Mouse (Mus musculus): ENCODE data around the gene Rer1. TPM values are rescaled to one million over a fixed set of nuclear protein-coding genes. Genes with fewer than 3 reads are reported as not detected.
A peak's percentile ranks its signal among the peaks of the same experiment; 100 is the strongest.

Rer1 gene
- polyA plus RNA-seq, 1 experiment, result 125 TPM

GRCm38 (mm10) chr4:155129996-155130395 is 43.8 kb upstream of the Rer1 start:
- peak overlapping the region; percentile 13 for H3ac ChIP-seq (ENCODE audit: control insufficient read depth, insufficient read length, low read depth)
- no peak overlapping the region for H3K4me3 ChIP-seq (ENCODE audit: insufficient read depth, poor library complexity, severe bottlenecking)
- no peaks in the 10 kb centered on the region for H3K79me3 ChIP-seq (ENCODE audit: low read depth)
- TF ChIP-seq FOSL1 (IDR thresholded peaks at IDR 0.05; ENCODE audit: insufficient read depth, low read length, poor library complexity, severe bottlenecking) (peak; percentile 3), MAX (IDR thresholded peaks at IDR 0.05) (peak; percentile 65), USF1 (IDR thresholded peaks at IDR 0.05; ENCODE audit: low read depth) (no peak), CEBPB (IDR thresholded peaks at IDR 0.05; ENCODE audit: low read depth) (peak; percentile 53)
- H3K27me3 ChIP-seq (ENCODE audit: control insufficient read depth, insufficient read depth, insufficient read length), result no peaks in the 10 kb centered on the region
- no peaks in the 10 kb centered on the region for H3K36me3 ChIP-seq (ENCODE audit: control insufficient read depth, insufficient read depth)
- H3K79me2 ChIP-seq (ENCODE audit: control insufficient read depth, insufficient read depth), result no peaks in the 10 kb centered on the region

- H3K4me3 ChIP-seq (ENCODE audit: insufficient read depth, poor library complexity, severe bottlenecking), result no peak overlapping the region
- TF ChIP-seq CTCF (IDR thresholded peaks at IDR 0.05; ENCODE audit: control insufficient read depth, insufficient read depth, insufficient read length) (peak; percentile 33), CEBPB (IDR thresholded peaks at IDR 0.05; ENCODE audit: low read depth) (no peak)
- H3K79me3 ChIP-seq (ENCODE audit: low read depth), result no peaks in the 10 kb centered on the region
- no peaks in the 10 kb centered on the region for H3K27me3 ChIP-seq (ENCODE audit: control insufficient read depth, insufficient read depth, insufficient read length)
- H3K36me3 ChIP-seq (ENCODE audit: control insufficient read depth, insufficient read depth), result no peaks in the 10 kb centered on the region
- H3K79me2 ChIP-seq (ENCODE audit: control insufficient read depth, insufficient read depth), result no peaks in the 10 kb centered on the region
- peak overlapping the region; percentile 13 for H3ac ChIP-seq (ENCODE audit: control insufficient read depth, insufficient read length, low read depth)
These were observed 43.1 kb upstream of the Rer1 start for GRCm38 (mm10) chr4:155129132-155129917.

- Histone ChIP-seq H3K4me3 (ENCODE audit: insufficient read depth, poor library complexity, severe bottlenecking) (no peak overlapping the region), H3ac (ENCODE audit: control insufficient read depth, insufficient read length, low read depth) (no peak overlapping the region), H3K36me3 (ENCODE audit: control insufficient read depth, insufficient read depth) (no peaks in the 10 kb centered on the region), H3K79me3 (ENCODE audit: low read depth) (no peaks in the 10 kb centered on the region), H3K79me2 (ENCODE audit: control insufficient read depth, insufficient read depth) (no peaks in the 10 kb centered on the region), H3K27me3 (ENCODE audit: control insufficient read depth, insufficient read depth, insufficient read length) (no peaks in the 10 kb centered on the region)
- no peak for TF ChIP-seq FOSL1 (IDR thresholded peaks at IDR 0.05; ENCODE audit: insufficient read depth, low read length, poor library complexity, severe bottlenecking)
- no peak for TF ChIP-seq MAX (IDR thresholded peaks at IDR 0.05)
- no peak for TF ChIP-seq MYOD1 (IDR thresholded peaks at IDR 0.05; ENCODE audit: control insufficient read depth, insufficient read length, low read depth)
- no peak for TF ChIP-seq CTCF (IDR thresholded peaks at IDR 0.05; ENCODE audit: control insufficient read depth, insufficient read depth, insufficient read length)
- no peak for TF ChIP-seq MYOG (IDR thresholded peaks at IDR 0.05; ENCODE audit: control insufficient read depth, extremely low read depth, insufficient read length)
- no peak for TF ChIP-seq USF1 (IDR thresholded peaks at IDR 0.05; ENCODE audit: low read depth)
These were observed 42.2 kb upstream of the Rer1 start for GRCm38 (mm10) chr4:155128411-155128810.

GRCm38 (mm10) chr4:155126602-155127372 is 40.6 kb upstream of the Rer1 start:
- H3K79me3 ChIP-seq (ENCODE audit: low read depth), result no peaks in the 10 kb centered on the region

GRCm38 (mm10) chr4:155126194-155126593 is 40.0 kb upstream of the Rer1 start:
- H3ac ChIP-seq (ENCODE audit: control insufficient read depth, insufficient read length, low read depth), result no peak overlapping the region
- no peaks in the 10 kb centered on the region for H3K79me3 ChIP-seq (ENCODE audit: low read depth)
- no peaks in the 10 kb centered on the region for H3K36me3 ChIP-seq (ENCODE audit: control insufficient read depth, insufficient read depth)
- H3K27me3 ChIP-seq (ENCODE audit: control insufficient read depth, insufficient read depth, insufficient read length), result no peaks in the 10 kb centered on the region
- no peak for TF ChIP-seq MAX (IDR thresholded peaks at IDR 0.05)
- H3K4me3 ChIP-seq (ENCODE audit: insufficient read depth, poor library complexity, severe bottlenecking), result no peak overlapping the region
- H3K79me2 ChIP-seq (ENCODE audit: control insufficient read depth, insufficient read depth), result no peaks in the 10 kb centered on the region

More at GRCm38 (mm10) chr4:155126602-155127372, 40.6 kb upstream of the Rer1 start:
- peak; percentile 63 for TF ChIP-seq FOSL1 (IDR thresholded peaks at IDR 0.05; ENCODE audit: insufficient read depth, low read length, poor library complexity, severe bottlenecking)
- TF ChIP-seq MYOG (IDR thresholded peaks at IDR 0.05; ENCODE audit: control insufficient read depth, extremely low read depth, insufficient read length), result no peak
- peak; percentile 68 for TF ChIP-seq MYOD1 (IDR thresholded peaks at IDR 0.05; ENCODE audit: control insufficient read depth, insufficient read length, low read depth)
- no peak for TF ChIP-seq USF1 (IDR thresholded peaks at IDR 0.05; ENCODE audit: low read depth)
- no peak for TF ChIP-seq CEBPB (IDR thresholded peaks at IDR 0.05; ENCODE audit: low read depth)
- TF ChIP-seq MAX (IDR thresholded peaks at IDR 0.05), result no peak
- no peak for TF ChIP-seq CTCF (IDR thresholded peaks at IDR 0.05; ENCODE audit: control insufficient read depth, insufficient read depth, insufficient read length)
- Histone ChIP-seq H3K36me3 (ENCODE audit: control insufficient read depth, insufficient read depth) (no peaks in the 10 kb centered on the region), H3K4me3 (ENCODE audit: insufficient read depth, poor library complexity, severe bottlenecking) (no peak overlapping the region), H3ac (ENCODE audit: control insufficient read depth, insufficient read length, low read depth) (no peak overlapping the region), H3K27me3 (ENCODE audit: control insufficient read depth, insufficient read depth, insufficient read length) (no peaks in the 10 kb centered on the region), H3K79me2 (ENCODE audit: control insufficient read depth, insufficient read depth) (no peaks in the 10 kb centered on the region)

- Histone ChIP-seq H3K4me3 (ENCODE audit: insufficient read depth, poor library complexity, severe bottlenecking) (no peak overlapping the region), H3K79me3 (ENCODE audit: low read depth) (no peaks in the 10 kb centered on the region), H3K79me2 (ENCODE audit: control insufficient read depth, insufficient read depth) (no peaks in the 10 kb centered on the region), H3ac (ENCODE audit: control insufficient read depth, insufficient read length, low read depth) (no peak overlapping the region), H3K27me3 (ENCODE audit: control insufficient read depth, insufficient read depth, insufficient read length) (no peaks in the 10 kb centered on the region), H3K36me3 (ENCODE audit: control insufficient read depth, insufficient read depth) (no peaks in the 10 kb centered on the region)
- TF ChIP-seq CEBPB (IDR thresholded peaks at IDR 0.05; ENCODE audit: low read depth) (no peak), MYOG (IDR thresholded peaks at IDR 0.05; ENCODE audit: control insufficient read depth, extremely low read depth, insufficient read length) (no peak), MAX (IDR thresholded peaks at IDR 0.05) (no peak), USF1 (IDR thresholded peaks at IDR 0.05; ENCODE audit: low read depth) (no peak), CTCF (IDR thresholded peaks at IDR 0.05; ENCODE audit: control insufficient read depth, insufficient read depth, insufficient read length) (no peak), FOSL1 (IDR thresholded peaks at IDR 0.05; ENCODE audit: insufficient read depth, low read length, poor library complexity, severe bottlenecking) (no peak), MYOD1 (IDR thresholded peaks at IDR 0.05; ENCODE audit: control insufficient read depth, insufficient read length, low read depth) (no peak)
These were observed 39.1 kb upstream of the Rer1 start for GRCm38 (mm10) chr4:155125310-155125709.
